Mouse (Mus musculus) mouse embryonic stem cell (cell line): ENCODE results near the gene Tex14.
"Not testable (repeated sequence)": the region's sequence is repeated elsewhere in the genome, so short reads cannot be mapped to it uniquely, and the experiment has no call there.

Experiments used
- in situ Hi-C, 2 experiments: fragments of 300-500 bp; cut with MboI; formaldehyde crosslinking; loops; 1 replicate in 1 of 2; 3 replicates in 1 of 2; pipeline ENCODE4 v1.14.3; 2019 to 2020; ENCODE audit warnings: low sequenced_read_pairs in 2 of 2, low pct_unique_long_range_greater_than_20kb in 1 of 2, mixed read lengths in 1 of 2; ENCODE audit not compliant: unreplicated experiment in 1 of 2

The Tex14 gene

DNA sequence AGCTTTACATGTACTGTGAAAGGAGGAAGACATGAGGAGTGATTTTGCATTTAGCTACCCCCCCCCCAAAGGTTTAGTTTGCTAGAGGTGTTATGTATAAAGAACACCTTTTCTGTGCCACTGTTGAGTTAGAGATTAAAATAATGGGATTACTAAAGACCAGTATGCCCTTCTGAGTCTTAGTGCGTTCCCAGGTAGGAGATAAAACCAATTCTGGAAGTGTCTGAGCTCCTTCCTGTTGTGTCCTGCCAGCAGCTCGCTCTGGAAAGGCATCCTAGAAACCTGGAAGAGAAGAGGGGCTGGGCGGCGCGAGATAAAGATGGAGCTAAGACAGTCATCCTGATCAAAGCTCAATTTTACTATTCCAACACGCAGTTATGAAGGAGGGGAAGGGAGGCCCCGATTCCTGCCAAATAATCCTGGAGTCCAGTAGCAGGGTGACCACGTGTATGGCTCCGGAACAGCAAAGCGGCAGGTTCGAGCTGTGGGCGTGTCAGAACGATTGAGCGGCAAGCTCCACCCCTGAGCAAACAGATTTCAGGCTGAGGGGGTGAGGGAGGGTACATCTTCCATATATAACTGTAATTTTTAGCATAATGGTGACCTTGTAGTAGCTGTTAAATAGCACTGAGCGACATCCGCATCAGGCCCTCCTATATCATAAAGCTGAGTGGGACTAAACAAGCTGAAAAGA lies 40.0 kb downstream of the Tex14 start:
- in situ Hi-C loops, result no loop called here

- in situ Hi-C loops, result not testable (repeated sequence)
Observed at GRCm38 (mm10) chr11:87445593-87445992, 40.7 kb downstream of the Tex14 start.

- in situ Hi-C loops, result no loop called here
Observed at GRCm38 (mm10) chr11:87446159-87446558, 41.3 kb downstream of the Tex14 start.

GRCm38 (mm10) chr11:87447429-87447828 lies 42.6 kb downstream of the Tex14 start:
- in situ Hi-C loops, result no loop called here

- in situ Hi-C loops, result not testable (repeated sequence)
Observed at GRCm38 (mm10) chr11:87448081-87448475, 43.2 kb downstream of the Tex14 start.

DNA sequence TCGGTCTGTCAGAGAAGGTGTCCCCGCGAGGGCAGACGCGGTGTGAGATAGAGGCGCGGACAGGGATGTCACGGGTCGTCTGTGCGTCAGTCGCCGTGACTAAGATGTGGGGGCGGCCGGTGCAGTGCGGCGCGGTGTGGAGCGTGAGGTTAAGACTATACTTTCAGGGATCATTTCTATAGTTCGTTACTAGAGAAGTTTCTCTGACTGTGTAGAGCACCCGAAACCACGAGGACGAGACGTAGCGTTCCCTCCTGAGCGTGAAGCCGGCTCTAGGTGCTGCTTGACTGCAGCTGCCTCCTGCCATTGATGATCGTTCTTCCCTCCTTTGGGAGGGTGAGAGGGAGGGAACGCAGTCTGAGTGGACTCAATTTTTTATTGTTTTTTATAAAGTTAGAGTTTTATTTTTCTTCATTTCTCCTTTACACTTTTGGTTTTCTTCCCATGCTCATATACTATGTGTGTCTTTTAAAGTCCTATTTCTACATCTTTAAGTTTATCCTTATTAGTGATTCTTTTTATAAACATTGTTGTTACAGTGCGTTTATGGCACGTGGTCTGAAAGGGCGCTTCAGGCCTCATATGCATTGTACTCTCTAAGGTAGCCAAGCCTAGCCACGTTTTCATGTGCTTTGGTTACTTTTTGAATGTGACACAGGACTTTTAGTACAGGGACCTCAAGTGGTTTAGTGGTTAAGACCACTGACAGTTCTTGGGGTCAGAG lies 43.8 kb downstream of the Tex14 start:
- in situ Hi-C loops, result not testable (repeated sequence)

DNA sequence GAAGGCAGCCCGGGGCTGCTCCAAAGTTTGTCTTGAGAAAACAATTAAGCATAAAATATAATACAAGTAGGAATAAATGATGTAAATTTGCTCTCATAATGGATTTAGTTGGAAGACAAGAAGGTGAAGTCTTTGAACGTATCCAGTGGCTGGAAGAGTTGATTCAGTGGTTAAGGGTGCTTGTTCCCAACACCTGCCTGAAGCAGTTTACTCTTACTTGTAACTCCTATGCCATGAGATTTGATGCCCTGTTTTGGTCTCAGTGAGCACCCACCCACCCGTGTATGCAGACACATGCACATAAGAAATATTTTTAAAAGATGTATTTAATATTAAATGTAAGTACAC lies 44.3 kb downstream of the Tex14 start:
- in situ Hi-C loops, result no loop called here

DNA sequence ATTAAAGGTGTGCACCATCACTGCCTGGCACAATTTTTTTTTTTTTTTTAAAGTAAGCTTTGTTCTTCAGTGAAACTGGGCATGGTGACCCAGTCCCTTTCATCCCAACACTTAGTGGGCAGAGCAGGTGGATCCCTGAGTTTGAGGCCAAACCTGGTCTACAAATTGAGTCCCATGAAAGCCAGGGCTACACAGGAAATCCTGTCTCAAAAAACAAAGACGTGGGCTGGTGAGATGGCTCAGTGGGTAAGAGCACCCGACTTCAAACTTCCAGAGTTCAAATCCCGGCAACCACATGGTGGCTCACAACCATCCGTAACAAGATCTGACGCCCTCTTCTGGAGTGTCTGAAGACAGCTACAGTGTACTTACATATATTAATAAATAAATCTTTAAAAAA lies 45.0 kb downstream of the Tex14 start:
- in situ Hi-C loops, result not testable (repeated sequence)

DNA sequence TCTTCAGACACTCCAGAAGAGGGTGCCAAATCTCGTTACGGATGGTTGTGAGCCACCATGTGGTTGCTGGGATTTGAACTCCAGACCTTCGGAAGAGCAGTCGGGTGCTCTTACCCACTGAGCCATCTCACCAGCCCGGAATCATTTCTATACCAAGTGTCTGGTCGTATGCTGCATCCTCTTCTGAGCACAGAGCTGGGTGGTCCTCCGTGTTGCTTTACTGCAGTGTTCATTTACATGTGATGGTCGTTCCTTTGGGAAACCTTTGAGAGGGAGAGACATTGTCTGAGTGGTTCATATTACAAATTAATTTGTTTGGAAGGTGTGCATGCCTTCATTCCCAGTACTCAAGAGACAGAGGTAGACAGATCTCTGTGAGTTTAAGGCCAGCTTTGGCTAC lies 47.9 kb downstream of the Tex14 start:
- in situ Hi-C loops, result not testable (repeated sequence)

- in situ Hi-C loops, result no loop called here
Observed at GRCm38 (mm10) chr11:87453216-87454034, 48.6 kb downstream of the Tex14 start.

GRCm38 (mm10) chr11:87454035-87454690 lies 49.3 kb downstream of the Tex14 start:
- in situ Hi-C loops, result no loop called here

DNA sequence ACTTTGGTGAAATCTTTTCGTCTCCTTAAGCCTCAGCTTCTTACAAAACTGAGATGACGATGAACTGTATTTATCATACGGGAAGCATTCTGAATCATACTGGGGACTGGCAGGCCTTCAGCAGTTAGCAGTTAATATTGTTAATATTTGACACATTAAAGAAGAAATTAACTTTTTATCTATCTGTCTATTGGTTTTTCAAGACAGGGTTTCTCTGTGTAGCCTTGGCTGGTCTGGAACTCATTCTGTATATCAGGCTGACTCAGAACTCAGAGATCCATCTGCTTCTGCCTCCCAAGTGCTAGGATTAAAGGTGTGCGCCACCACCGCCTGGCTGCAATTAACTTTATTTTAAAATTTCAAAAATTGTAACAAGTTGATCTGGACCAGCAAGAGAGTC lies 50.7 kb downstream of the Tex14 start:
- in situ Hi-C loops, result no loop called here

DNA sequence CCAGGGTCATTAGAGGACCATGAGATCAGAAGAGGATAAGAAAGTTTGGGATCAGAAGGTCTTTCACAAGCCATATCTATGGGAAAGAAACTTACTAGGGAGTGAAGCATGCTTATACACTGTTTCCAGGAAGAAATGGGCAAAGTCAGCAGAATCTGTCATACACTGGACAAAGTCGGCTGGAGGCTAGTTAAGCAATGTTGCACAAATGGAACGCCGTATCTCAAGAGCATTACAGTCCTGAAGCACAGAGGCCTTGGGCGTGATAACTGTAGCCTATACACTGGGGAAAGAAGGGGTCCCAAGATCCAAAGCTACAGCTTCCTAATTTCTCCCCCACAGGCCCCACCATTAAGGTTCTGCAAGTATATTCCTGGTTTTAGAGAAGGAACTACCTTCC lies 51.1 kb downstream of the Tex14 start:
- in situ Hi-C loops, result no loop called here

DNA sequence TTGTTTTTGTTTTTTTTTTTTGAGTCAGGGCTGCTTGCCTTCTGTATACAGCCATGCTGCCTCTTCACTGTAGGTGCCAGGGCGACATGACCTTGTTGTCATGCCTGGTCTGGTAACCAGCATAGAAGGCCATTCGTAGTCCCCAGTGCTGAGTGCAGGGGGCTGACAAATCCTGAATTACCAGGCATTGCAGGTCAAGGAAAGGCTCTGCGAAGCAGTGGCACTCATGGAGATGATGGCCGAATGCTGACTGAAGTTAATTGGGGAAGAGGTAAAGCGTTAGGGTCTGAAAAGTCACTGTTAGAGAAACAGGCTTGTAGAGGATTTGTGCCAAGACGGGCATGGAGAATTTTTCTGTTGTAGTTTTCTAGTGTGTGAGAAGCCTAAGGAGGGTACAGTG lies 55.7 kb downstream of the Tex14 start:
- in situ Hi-C loops, result no loop called here

- in situ Hi-C loops, result not testable (repeated sequence)
Observed at GRCm38 (mm10) chr11:87461780-87462460, 57.1 kb downstream of the Tex14 start.

DNA sequence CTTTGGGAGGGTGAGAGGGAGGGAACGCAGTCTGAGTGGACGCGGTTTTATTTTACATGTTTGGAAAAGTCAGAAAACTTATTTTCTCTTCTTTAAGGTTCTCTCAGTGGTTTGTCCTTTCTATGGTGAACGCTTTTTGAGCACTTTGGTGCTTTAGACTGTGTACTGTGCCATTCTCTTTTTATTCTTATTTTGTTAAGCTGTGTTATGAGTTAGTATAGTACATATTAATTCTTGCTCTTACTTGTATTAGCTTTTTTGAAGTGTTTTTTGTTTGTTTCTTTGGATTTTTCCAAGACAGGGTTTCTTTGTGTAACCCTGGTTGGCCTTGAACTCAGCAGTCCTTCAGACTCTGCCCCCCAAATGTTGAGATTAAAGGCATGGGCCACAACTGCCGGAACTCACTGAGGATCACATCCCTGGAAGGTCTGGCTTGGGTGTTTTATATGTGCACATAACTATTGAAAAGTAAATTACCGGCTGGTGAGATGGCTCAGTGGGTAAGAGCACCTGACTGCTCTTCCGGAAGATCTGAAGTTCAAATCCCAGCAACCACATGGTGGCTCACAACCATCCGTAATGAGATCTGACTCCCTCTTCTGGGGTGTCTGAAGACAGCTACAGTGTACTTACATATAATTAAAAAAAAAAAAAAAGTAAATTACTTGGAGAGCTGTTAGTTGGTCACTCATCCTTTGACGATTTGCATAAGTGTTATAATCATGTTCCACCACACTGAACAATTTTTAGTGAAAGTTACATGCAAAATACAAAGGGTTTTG lies 57.8 kb downstream of the Tex14 start:
- in situ Hi-C loops, result no loop called here

GRCm38 (mm10) chr11:87463243-87463540 lies 58.3 kb downstream of the Tex14 start:
- in situ Hi-C loops, result no loop called here
